Mouse (Mus musculus): ENCODE measurements around the gene Nfkb2. TPM values are rescaled to one million over a fixed set of nuclear protein-coding genes. Genes with fewer than 3 reads are reported as not detected.
A peak's percentile ranks its signal among the peaks of the same experiment; 100 is the strongest.

The Nfkb2 gene
- 10.3 and 24.3 TPM in 2 replicates for polyA plus RNA-seq (2011; ENCODE audit: insufficient read depth, insufficient read length, low replicate concordance, missing spikeins)

- under 1% methylated on average over 39 of the region's 39 CpGs for WGBS
- Histone ChIP-seq H3K4me3 (replicated peaks; ENCODE audit: control insufficient read depth, low read depth, low read length) (peak within 1 kb of the TSS; percentile 90), H3K4me1 (ENCODE audit: control insufficient read depth, insufficient read depth, low read length) (peaks cover 1% of the 10 kb centered on the region; the same call in 1 of the 2 replicates), H3K27ac (ENCODE audit: control insufficient read depth, insufficient read depth, low read depth, low read length, poor library complexity) (peak within 1 kb of the TSS; percentile 87)
- TF ChIP-seq POLR2A (IDR thresholded peaks at IDR 0.05; ENCODE audit: borderline replicate concordance, control insufficient read depth, low read depth, low read length) (peak; percentile 92; the same call in 1 of the 2 replicates), CTCF (IDR thresholded peaks at IDR 0.05; ENCODE audit: control insufficient read depth, insufficient read depth, low read length) (peak; percentile 84)
Measured at GRCm38 (mm10) chr19:46304216-46304841, at the start of gene Nfkb2. TSS of gene Nfkb2 (plus strand) at chr19:46304320.

DNA sequence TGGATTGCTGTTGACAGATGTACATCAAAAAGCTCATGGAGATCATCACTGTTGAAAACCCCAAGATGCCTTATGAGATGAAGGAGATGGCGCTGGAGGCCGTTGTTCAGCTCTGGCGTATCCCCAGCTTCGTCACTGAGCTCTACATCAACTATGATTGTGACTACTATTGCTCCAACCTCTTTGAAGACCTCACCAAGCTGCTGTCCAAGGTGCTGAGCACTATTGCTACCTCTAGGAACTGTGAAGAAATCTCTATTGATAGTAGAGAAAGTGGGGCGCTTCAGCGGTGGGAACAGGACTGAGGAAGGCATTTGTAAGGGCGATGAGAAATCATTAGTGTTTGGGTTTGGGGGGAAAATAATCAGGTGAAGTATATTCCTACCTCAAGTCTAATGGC is 39.4 kb upstream of the Nfkb2 start:
- TF ChIP-seq CTCF (IDR thresholded peaks at IDR 0.05; ENCODE audit: control insufficient read depth, insufficient read depth, low read length) (no peak), POLR2A (IDR thresholded peaks at IDR 0.05; ENCODE audit: borderline replicate concordance, control insufficient read depth, low read depth, low read length) (no peak)
- Histone ChIP-seq H3K27ac (ENCODE audit: control insufficient read depth, insufficient read depth, low read depth, low read length, poor library complexity) (no peak overlapping the region), H3K4me1 (ENCODE audit: control insufficient read depth, insufficient read depth, low read length) (no peaks in the 10 kb centered on the region), H3K4me3 (replicated peaks; ENCODE audit: control insufficient read depth, low read depth, low read length) (no peak overlapping the region)
- 87% methylated on average over 7 of the region's 7 CpGs for WGBS

- TF ChIP-seq POLR2A (IDR thresholded peaks at IDR 0.05; ENCODE audit: borderline replicate concordance, control insufficient read depth, low read depth, low read length) = no peak
- peak; percentile 51; the same call in 1 of the 2 replicates for TF ChIP-seq CTCF (IDR thresholded peaks at IDR 0.05; ENCODE audit: control insufficient read depth, insufficient read depth, low read length)
Measured at GRCm38 (mm10) chr19:46275307-46275706, 28.8 kb upstream of the Nfkb2 start.

DNA sequence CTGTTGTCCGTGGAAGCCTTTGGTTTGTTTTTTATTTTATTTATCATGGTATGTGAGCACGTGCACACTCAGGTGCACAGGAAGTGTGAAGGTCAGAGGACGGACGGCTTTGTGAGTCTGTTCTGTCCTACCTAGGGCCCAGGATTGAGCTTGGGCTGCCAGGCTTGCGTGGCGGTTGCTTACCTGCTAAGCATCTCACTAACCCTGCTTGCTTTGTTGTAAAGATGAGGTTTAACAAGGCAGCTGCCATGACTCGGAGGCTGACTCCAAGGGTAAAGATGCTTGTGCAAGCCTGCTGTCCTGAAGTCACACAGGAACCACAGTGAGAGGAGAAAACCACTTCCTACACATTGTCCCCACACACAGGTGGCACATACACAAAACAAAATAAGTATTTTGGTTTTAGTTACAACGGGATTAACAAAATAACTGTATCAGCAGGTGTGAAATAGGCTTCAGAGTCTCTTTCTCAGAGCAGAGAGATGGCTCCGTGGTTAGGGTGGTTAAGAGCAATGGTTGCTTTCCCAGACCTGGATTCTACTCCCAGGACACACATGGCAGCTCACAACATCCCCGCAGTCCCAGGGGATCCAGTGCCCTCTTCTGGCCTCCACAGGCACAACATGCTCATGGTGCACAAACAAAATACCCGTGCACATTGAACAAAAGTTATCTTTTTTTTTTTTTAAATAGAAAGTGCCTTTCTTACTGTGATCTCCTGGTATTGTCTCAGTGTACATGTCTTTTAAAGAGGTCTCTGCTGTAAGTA is 21.9 kb upstream of the Nfkb2 start:
- TF ChIP-seq CTCF (IDR thresholded peaks at IDR 0.05; ENCODE audit: control insufficient read depth, insufficient read depth, low read length) (peak; percentile 20; the same call in 1 of the 2 replicates), POLR2A (IDR thresholded peaks at IDR 0.05; ENCODE audit: borderline replicate concordance, control insufficient read depth, low read depth, low read length) (no peak)
- 86% methylated on average over 11 of the region's 11 CpGs for WGBS

More at GRCm38 (mm10) chr19:46275307-46275706, 28.8 kb upstream of the Nfkb2 start:
- H3K4me1 ChIP-seq (ENCODE audit: control insufficient read depth, insufficient read depth, low read length) = no peaks in the 10 kb centered on the region
- no peak overlapping the region for H3K27ac ChIP-seq (ENCODE audit: control insufficient read depth, insufficient read depth, low read depth, low read length, poor library complexity)
- H3K4me3 ChIP-seq (replicated peaks; ENCODE audit: control insufficient read depth, low read depth, low read length) = no peak overlapping the region

DNA sequence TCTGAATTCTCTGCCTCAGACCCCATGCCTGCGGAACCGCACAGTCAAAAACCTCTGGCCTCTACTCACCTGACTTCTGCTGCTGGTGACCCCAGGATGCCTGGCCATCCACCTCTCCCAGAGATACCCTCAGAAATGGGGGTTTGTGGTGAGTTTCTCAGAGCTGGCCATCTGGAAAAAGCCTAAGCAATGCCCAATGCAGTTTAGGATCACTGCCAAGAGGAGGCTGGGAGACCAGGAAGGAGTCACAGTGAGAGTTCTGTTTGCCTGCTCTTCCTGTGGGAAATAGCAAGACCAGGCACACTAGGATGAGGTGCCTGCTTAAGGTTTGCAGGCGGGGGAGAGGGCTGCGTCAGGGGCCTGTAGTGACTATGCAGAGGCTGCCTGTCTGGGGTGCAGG is 19.4 kb upstream of the Nfkb2 start:
- no peaks in the 10 kb centered on the region for H3K4me1 ChIP-seq (ENCODE audit: control insufficient read depth, insufficient read depth, low read length)
- H3K4me3 ChIP-seq (replicated peaks; ENCODE audit: control insufficient read depth, low read depth, low read length) = no peak overlapping the region
- no peak for TF ChIP-seq POLR2A (IDR thresholded peaks at IDR 0.05; ENCODE audit: borderline replicate concordance, control insufficient read depth, low read depth, low read length)
- TF ChIP-seq CTCF (IDR thresholded peaks at IDR 0.05; ENCODE audit: control insufficient read depth, insufficient read depth, low read length) = no peak
- WGBS = 95% methylated on average over 4 of the region's 4 CpGs
- H3K27ac ChIP-seq (ENCODE audit: control insufficient read depth, insufficient read depth, low read depth, low read length, poor library complexity) = no peak overlapping the region

More for the DNA sequence above, 21.9 kb upstream of the Nfkb2 start:
- Histone ChIP-seq H3K4me3 (replicated peaks; ENCODE audit: control insufficient read depth, low read depth, low read length) (no peak overlapping the region), H3K27ac (ENCODE audit: control insufficient read depth, insufficient read depth, low read depth, low read length, poor library complexity) (no peak overlapping the region), H3K4me1 (ENCODE audit: control insufficient read depth, insufficient read depth, low read length) (no peaks in the 10 kb centered on the region)

DNA sequence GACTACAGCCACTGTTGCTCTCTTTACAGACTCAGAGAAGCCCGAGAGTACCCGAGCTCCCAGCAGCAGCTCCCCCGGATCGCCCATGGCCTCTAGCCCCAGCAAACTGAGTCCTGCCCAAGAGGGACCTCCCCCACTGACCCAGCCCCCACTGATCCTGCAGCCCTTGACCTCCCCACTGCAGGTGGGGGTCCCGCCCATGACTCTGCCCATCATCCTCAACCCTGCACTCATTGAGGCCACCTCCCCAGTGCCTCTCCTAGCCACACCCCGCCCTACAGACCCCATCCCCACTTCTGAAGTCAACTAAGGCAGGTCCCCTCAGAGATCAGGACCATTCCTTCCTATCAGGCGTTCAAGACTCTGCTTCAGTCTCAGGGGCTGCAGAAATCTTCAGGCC is 18.5 kb upstream of the Nfkb2 start:
- TF ChIP-seq CTCF (IDR thresholded peaks at IDR 0.05; ENCODE audit: control insufficient read depth, insufficient read depth, low read length) (no peak), POLR2A (IDR thresholded peaks at IDR 0.05; ENCODE audit: borderline replicate concordance, control insufficient read depth, low read depth, low read length) (no peak)
- Histone ChIP-seq H3K4me3 (replicated peaks; ENCODE audit: control insufficient read depth, low read depth, low read length) (no peak overlapping the region), H3K27ac (ENCODE audit: control insufficient read depth, insufficient read depth, low read depth, low read length, poor library complexity) (no peak overlapping the region), H3K4me1 (ENCODE audit: control insufficient read depth, insufficient read depth, low read length) (no peaks in the 10 kb centered on the region)
- WGBS = 87% methylated on average over 7 of the region's 7 CpGs

DNA sequence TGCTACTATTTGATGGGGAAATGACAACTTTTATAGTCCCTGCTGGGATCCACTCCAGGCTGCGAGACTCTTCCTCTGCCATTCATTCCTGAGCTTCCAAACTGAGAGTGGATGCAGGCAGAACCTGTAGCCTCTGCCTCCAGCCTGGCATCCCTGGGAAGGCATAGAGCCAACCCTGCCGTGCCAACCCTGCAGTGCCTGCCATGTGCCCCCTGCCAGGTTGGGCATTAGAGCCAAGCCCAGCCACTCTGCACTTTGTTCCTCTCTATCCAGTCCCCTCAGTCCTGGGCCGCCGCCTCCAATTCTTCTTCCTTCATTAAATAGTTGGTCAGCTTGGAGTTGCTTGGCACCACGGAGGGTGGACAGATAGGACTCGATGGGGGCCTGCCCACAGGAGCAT is 18.1 kb upstream of the Nfkb2 start:
- no peak overlapping the region for H3K27ac ChIP-seq (ENCODE audit: control insufficient read depth, insufficient read depth, low read depth, low read length, poor library complexity)

DNA sequence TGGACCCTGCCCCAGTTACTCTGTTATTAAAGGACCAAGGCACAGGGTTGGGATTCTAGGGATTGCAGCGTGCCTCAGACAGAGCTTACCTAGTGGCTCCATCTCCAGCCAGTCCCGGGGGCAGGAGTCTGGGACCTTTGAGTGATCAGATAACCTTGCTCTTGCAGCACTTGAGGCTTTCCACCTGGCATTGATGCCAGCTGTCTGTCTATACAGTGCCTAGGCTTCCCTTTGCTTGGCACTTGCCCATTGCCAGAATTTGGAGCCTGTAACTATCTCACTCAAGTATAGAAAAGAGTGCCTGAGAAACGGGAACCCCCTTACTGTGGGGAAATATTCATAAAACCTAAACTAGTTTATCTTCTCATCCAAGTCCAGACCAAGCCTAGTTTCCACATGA is 17.2 kb upstream of the Nfkb2 start:
- TF ChIP-seq CTCF (IDR thresholded peaks at IDR 0.05; ENCODE audit: control insufficient read depth, insufficient read depth, low read length) (no peak), POLR2A (IDR thresholded peaks at IDR 0.05; ENCODE audit: borderline replicate concordance, control insufficient read depth, low read depth, low read length) (no peak)
- no peaks in the 10 kb centered on the region for H3K4me1 ChIP-seq (ENCODE audit: control insufficient read depth, insufficient read depth, low read length)
- WGBS = 80% methylated on average over 3 of the region's 3 CpGs
- H3K4me3 ChIP-seq (replicated peaks; ENCODE audit: control insufficient read depth, low read depth, low read length) = no peak overlapping the region
- no peak overlapping the region for H3K27ac ChIP-seq (ENCODE audit: control insufficient read depth, insufficient read depth, low read depth, low read length, poor library complexity)

More for the DNA sequence above, 18.1 kb upstream of the Nfkb2 start:
- 82% methylated on average over 6 of the region's 6 CpGs for WGBS
- H3K4me1 ChIP-seq (ENCODE audit: control insufficient read depth, insufficient read depth, low read length) = no peaks in the 10 kb centered on the region
- no peak for TF ChIP-seq POLR2A (IDR thresholded peaks at IDR 0.05; ENCODE audit: borderline replicate concordance, control insufficient read depth, low read depth, low read length)
- TF ChIP-seq CTCF (IDR thresholded peaks at IDR 0.05; ENCODE audit: control insufficient read depth, insufficient read depth, low read length) = no peak
- H3K4me3 ChIP-seq (replicated peaks; ENCODE audit: control insufficient read depth, low read depth, low read length) = no peak overlapping the region
